Mouse (Mus musculus): ENCODE measurements around the gene H2-Eb2.

DNA sequence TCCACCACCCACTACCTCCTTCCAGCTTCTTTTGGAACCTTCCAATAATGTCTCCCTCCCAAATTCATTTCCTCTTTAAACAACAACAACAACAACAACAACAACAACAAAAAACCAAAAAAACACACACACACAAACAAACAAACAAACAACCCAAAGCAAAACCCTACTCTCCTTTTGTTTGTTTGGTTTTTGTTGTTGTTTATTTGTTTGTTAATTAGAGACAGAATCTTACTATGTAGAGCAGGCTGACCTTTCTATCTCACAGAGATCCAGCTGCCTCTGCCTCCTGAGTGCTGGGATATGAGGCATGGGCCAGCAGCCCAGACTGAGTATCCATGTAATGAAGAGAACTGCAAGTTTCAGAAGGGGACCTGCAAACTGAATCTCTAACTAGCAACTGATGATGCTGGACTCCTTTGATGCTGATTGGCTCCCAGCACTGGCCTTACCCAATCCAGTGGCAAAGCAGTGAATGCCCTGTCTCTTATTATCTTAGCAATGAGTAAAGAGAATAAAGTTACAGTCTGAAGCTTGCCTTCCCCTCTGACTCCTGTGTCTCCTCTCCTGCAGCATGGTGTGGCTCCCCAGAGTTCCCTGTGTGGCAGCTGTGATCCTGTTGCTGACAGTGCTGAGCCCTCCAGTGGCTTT lies 20.0 kb upstream of the H2-Eb2 start, which contains the start of gene H2-Eb1:
- TF ChIP-seq CTCF (IDR thresholded peaks at IDR 0.05; ENCODE audit: borderline replicate concordance, control insufficient read depth, extremely low read depth, insufficient read depth, low read length, poor library complexity) (no peak), POLR2A (IDR thresholded peaks at IDR 0.05; ENCODE audit: control insufficient read depth, extremely low read depth, insufficient read depth, low read length, poor library complexity) (no peak)
